Mouse (Mus musculus) hematopoietic stem cell, adult 5-6 weeks (primary cell): Measurements from ENCODE around the gene Rnft1. TPM values are rescaled to one million over a fixed set of nuclear protein-coding genes. Genes with fewer than 3 reads are reported as not detected.
"Not testable (repeated sequence)": the region's sequence is repeated elsewhere in the genome, so short reads cannot be mapped to it uniquely, and the experiment has no call there.

Source experiments
- ATAC-seq, 2 experiments: fragments of 125-278 bp in 1 of 2; replicated peaks in 1 of 2; 2 replicates each; pipeline ENCODE4 v1.8.0; 2016 to 2017; ENCODE audit warnings: inconsistent platforms in 2 of 2, mild to moderate bottlenecking in 2 of 2, moderate number of reproducible peaks in 2 of 2, low read depth in 1 of 2, moderate TSS enrichment in 1 of 2; ENCODE audit not compliant: low FRiP score in 2 of 2, poor library complexity in 2 of 2, severe bottlenecking in 2 of 2, insufficient read depth in 1 of 2, low TSS enrichment in 1 of 2
- total RNA-seq: library from RNA; stranded (forward); fragments of 172-1452, 232-1000 nt; gene quantifications from 2 replicates; pipeline ENCODE4 v1.2.3, GENCODE M21; 2017

Gene Rnft1
- total RNA-seq, 1 experiment from 2014 or later: 17.4 TPM

GRCm38 (mm10) chr11:86503121-86503520, 18.7 kb downstream of the Rnft1 start:
- no peak for ATAC-seq

DNA sequence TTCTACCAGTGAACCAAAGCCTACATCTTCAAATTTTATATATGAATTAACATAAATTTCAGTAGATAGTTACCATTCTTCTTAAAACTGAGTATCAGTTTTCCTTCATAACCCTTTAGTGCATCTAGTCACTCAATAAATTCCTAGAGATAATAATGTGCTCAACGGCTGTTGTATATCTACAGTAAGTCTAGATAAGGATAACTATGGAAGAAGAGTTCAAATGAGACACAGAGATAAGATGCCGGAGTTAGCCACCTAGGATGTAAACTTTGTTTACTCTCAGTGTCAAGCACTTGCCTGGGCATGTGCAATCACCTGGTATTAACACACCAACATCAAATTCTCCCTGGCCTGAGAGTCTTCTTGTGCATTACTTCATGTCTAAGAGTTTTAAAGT, 22.9 kb downstream of the Rnft1 start:
- ATAC-seq: no peak

DNA sequence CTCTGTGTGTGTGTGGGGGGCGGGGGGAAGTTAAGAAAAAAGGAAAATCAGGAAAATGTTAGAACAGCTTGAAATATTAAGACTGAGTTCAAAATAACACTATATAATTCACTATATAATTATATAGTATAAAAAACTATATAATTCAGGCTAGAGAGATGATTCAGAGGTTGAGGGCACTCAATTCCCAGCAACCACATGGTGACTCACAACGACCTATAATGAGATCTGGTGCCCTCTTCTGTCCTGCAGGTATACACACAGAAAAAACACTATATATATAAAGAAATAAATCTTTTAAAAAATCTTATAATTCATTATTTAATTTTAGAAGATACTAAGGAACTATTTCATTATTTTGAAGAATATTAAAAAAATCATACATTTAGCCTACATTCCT, 23.5 kb downstream of the Rnft1 start:
- ATAC-seq: no peak

DNA sequence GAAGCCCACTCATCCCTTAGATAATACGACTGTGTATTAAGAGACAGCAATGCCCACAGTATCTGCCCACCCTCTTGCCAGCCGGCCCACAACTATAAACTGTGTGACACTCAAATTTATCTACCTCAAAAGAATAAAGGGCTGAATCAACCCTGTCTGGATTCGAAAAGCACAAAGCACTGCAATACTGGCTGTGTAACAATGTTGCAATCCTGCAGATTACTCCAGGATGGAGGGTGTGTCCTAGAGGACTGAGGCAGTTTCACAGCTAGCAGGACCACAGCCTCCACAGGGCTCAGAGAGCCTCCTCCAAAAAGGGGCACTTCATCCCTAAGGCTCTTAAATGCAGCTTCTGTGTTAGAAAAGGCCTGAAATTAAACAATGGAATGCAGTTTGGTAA, 32.2 kb downstream of the Rnft1 start:
- no peak for ATAC-seq

- no peak for ATAC-seq
Observed at GRCm38 (mm10) chr11:86517229-86517628, 32.8 kb downstream of the Rnft1 start.

GRCm38 (mm10) chr11:86519751-86520150, 35.3 kb downstream of the Rnft1 start:
- ATAC-seq: no peak

GRCm38 (mm10) chr11:86527528-86527927, 43.1 kb downstream of the Rnft1 start:
- ATAC-seq: no peak

- peak; percentile 53 to 68; a peak in 2 of 4 replicates for ATAC-seq
Observed at GRCm38 (mm10) chr11:86532834-86533233, 48.4 kb downstream of the Rnft1 start.

DNA sequence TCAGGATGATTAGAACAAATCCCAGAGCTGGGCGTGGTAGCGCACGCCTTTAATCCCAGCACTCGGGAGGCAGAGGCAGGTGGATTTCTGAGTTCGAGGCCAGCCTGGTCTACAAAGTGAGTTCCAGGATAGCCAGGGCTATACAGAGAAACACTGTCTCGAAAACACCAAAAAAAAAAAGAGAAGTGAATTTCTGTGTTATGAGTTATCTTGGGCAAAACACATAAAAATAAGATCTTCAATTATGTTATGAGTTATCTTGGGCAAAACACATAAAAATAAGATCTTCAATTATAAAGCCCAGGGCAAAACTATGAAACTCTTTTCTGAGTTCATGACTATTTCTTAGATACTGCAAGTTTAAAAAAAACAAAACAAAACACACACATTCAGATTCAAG, 48.8 kb downstream of the Rnft1 start:
- ATAC-seq: not testable (repeated sequence)

- no peak for ATAC-seq
Observed at GRCm38 (mm10) chr11:86534201-86534910, 49.9 kb downstream of the Rnft1 start.

GRCm38 (mm10) chr11:86538786-86539185, 54.3 kb downstream of the Rnft1 start:
- no peak for ATAC-seq

DNA sequence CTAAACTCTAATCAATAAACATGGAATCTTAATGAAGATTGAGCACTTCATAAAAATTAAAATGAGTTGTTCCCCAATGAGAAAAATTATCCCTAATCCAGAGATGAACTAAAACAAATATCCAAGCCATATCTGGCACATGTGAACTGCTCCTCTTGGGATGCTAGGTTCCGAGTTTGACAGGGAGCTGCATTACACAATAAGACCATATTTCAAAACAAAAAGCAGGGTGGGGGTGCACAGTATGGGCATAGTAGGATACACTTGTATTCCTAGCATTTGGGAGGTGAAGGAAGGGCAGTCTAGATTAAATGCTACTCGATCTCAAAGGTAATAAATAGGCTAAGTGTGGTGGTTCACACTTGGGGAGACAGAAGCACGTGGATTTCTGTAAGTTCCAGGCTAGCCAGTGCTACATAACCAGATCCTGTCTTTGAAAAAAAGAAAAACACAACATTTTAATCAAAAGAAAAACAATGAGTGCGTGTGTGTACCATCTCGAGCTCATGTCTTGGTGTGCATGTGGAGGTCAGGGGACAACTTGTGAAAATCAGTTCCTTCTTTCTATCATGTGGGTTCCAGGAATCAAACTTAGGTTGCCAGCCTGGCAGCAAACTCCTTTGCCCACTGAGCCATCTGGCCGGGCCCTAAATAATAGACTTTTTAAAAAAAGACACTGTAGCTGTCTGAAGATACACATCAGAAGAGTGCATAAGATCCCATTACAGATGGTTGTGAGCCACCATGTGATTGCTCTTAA, 55.4 kb downstream of the Rnft1 start:
- no peak for ATAC-seq

DNA sequence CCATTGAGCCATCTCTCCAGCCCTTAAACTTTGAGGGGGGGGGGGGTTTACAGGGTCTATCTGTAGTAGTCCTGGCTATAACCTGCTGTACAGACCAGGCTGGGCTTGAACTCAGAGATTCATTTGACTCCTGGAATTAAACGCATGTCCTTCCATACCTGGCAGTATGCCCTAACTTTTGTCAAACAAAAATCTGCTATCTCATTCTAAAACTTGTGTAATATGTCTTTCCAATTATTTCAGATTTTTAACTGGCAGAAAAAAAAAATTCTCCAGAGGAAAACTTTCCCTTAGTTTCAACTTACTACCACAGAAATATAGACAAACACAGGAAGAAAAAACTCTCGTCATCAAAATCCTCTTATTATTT, 56.0 kb downstream of the Rnft1 start:
- no peak for ATAC-seq

DNA sequence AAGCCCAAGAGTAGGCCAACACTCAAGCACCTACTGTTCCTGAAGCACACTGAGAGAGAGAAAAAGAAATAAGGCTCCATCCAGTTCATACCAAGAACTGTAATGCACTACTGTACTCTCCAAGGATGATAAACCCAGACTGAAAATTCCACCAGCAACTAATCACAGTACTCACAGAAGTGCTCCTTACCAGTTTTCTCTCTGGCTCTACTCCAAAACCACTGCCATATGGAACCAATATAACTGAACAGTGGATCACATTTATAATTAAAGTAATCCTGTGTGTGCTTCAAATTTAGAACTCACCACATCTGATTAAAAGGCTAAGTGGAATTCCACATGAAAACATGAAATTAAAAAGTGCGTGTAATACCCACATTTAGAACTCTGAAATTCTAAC, 58.4 kb downstream of the Rnft1 start:
- ATAC-seq: no peak

DNA sequence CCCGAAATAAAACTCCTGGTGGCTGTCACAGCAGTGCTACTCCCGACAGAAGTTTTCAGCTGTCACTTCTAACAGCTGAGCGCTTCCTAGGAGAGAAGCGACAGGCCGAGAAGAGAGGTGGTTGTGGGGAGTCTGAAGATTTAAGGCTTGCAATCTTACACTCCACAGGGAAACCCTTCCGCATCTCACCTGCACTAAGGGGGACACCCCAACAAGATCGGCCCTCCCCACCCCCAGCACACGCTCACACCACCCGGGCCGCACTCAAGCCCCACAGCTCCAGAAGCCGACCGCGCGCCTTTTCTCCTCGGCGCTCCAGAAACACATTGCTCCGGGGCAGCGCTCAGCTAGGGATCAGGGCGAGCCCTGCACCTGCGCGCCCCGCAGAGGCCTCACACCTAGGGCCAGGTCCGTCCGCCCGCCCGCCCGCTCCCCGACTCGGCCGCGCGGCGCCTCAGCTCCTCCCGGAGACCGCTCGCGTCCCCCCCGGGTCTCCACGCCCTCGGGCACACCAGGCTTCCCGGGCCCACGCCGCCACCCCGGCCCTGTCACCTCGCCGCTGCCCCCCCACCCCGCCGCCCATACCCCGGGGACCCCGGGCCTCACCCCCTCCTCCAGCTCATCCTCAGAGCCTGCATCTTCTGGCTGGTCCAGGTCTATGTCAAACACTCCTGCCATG, 59.6 kb downstream of the Rnft1 start:
- no peak for ATAC-seq

DNA sequence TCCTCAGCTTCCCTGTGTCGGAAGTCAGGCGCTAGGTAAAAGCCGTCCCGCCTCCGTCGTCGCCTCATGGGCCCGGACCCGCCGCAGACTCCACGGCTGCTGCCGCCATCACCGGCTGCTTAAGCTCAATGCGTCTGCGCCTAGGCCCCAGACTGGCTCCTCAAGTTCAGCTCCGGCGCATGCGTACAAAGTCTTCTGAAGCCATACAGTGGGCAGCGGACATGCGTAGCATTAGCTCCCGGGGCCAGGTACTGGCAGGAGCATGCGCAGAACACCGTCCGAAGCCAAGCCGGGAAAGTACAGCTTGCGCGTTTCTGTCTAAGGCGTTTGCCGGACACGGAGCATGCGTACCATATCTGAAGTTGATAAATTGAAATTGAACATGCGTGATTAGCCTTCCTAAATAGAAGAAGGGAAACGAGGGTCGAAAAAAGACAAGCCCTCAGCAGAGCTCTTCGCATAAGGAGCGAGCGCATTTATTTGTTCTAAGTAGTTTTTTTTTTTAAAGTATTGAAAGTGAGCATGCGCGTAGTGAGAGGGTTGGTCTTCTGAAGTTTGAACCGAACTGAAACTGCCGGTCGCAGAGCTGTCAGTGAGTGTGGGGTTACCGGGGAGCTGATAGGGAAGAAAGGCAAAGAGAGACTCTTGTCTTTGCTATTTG, 60.3 kb downstream of the Rnft1 start, which contains the start of the genes Rps6kb1 and Tubd1:
Gene Rps6kb1 (minus strand): TSS at position 167 of the 661 bp plus-strand sequence.
Gene Tubd1 (plus strand): TSS at position 353 of the 661 bp plus-strand sequence.
- peak; percentile 96 for ATAC-seq

GRCm38 (mm10) chr11:86545556-86545955, 61.1 kb downstream of the Rnft1 start:
- no peak for ATAC-seq

GRCm38 (mm10) chr11:86547412-86547811, 63.0 kb downstream of the Rnft1 start:
- ATAC-seq: no peak
